Mouse (Mus musculus) left cerebral cortex, adult 2 months (tissue): ENCODE data around the gene Zfp92. TPM values are rescaled to one million over a fixed set of nuclear protein-coding genes. Genes with fewer than 3 reads are reported as not detected.

ENCODE experiments used
- DNase-seq, 2 experiments: peaks; one replicate each; pipeline ENCODE4 v3.0.0; 2021 to 2022; ENCODE audit warnings: low spot score in 2 of 2, mixed read lengths in 1 of 2; ENCODE audit errors: extremely low spot score in 1 of 2
- H3K27ac ChIP-seq: fragments of 200-600 bp; 2 replicates; pipeline ENCODE4 v1.8.1; 2022
- H3K4me3 ChIP-seq: fragments of 200-600 bp; 2 replicates; pipeline ENCODE4 v1.8.1; 2022
- CTCF ChIP-seq: fragments of 200-600 bp; IDR thresholded peaks from 2 replicates; pipeline ENCODE4 v1.8.1; 2022; ENCODE audit warnings: antibody characterized with exemption, mild to moderate bottlenecking, moderate library complexity
- intact Hi-C: fragments of 180-260 bp; cut with DNase I; formaldehyde crosslinking; loops from one replicate; pipeline ENCODE4 v1.15.1; 2025
- total RNA-seq, 2 experiments: library from RNA; stranded (reverse); gene quantifications; 2 replicates each; pipeline ENCODE4 v1.2.3; 2021

Gene Zfp92
- total RNA-seq, 2 experiments from 2014 or later, result 1.9 to 2.1 TPM

- no peak for DNase-seq
- intact Hi-C loops, result no loop called here
- no peak for TF ChIP-seq CTCF
- no peak overlapping the region for H3K27ac ChIP-seq
- no peak overlapping the region for H3K4me3 ChIP-seq
Measured at GRCm38 (mm10) chrX:73476621-73477020, 65.7 kb downstream of the Zfp92 start.

DNA sequence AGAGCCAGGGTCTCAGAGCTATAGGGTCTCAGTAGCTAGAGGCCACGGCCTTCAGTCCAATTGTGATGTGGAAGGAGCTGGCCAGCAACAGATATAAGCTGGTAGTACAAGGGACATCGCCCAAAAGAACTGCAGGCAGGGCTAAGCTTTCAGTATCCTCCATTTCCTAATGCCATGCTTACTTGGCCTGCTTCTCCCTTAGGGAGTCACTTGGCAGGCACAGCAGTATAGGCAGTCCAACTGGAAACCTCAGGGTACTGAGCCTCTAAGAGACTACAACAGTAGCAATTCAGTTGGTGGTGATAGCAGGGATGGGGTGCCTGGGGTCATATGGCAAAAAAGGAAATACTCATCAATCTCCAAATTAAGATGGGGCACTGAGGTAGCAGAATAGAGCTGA, 66.6 kb downstream of the Zfp92 start:
- no peak for DNase-seq
- no peak for TF ChIP-seq CTCF
- intact Hi-C loops, result no loop called here
- H3K4me3 ChIP-seq, result no peak overlapping the region
- H3K27ac ChIP-seq, result no peak overlapping the region

Other genes with a start within 250 kb of the Zfp92 start
- not detected for gene Spin2d, start 234.1 kb upstream of the Zfp92 start, total RNA-seq
- 1 to 10 TPM in 1 of 2 experiments, under 1 TPM in 1; 0.26 to 8.9 TPM for gene Xlr3b, start 218.9 kb upstream of the Zfp92 start, total RNA-seq
- gene Xlr4b, start 196.8 kb upstream of the Zfp92 start, total RNA-seq, result 1 to 10 TPM in 1 of 2 experiments, not detected in 1; 2.0 TPM
- 10 to 100 TPM; 16.3 to 18.6 TPM for gene F8a, start 182.8 kb upstream of the Zfp92 start, total RNA-seq
- gene Xlr4c, start 168.0 kb upstream of the Zfp92 start, total RNA-seq, result not detected
- gene Xlr3c, start 145.7 kb upstream of the Zfp92 start, total RNA-seq, result not detected
- not detected for gene Xlr5a, start 118.1 kb upstream of the Zfp92 start, total RNA-seq
- not detected for gene Xlr5c, start 118.1 kb upstream of the Zfp92 start, total RNA-seq
- gene Gm45015, start 74.3 kb upstream of the Zfp92 start, total RNA-seq, result not detected
- 10 to 100 TPM; 18.6 to 21.3 TPM for gene Zfp275, start 68.5 kb upstream of the Zfp92 start, total RNA-seq
- under 1 TPM in 1 of 2 experiments, not detected in 1; 0.20 TPM for gene Gm18336, start 12.4 kb upstream of the Zfp92 start, total RNA-seq
- gene Trex2, start 24.2 kb downstream of the Zfp92 start, total RNA-seq, result not detected
- 1 to 10 TPM; 7.9 to 9.2 TPM for gene Haus7, start 47.9 kb downstream of the Zfp92 start, total RNA-seq
- 10 to 100 TPM; 15.5 to 17.6 TPM for gene Bgn, start 72.5 kb downstream of the Zfp92 start, total RNA-seq
- gene Atp2b3, start 92.0 kb downstream of the Zfp92 start, total RNA-seq, result 100 to 1,000 TPM in 1 of 2 experiments, 10 to 100 TPM in 1; 99.8 to 105 TPM
- gene Dusp9, start 228.3 kb downstream of the Zfp92 start, total RNA-seq, result under 1 TPM; 0.68 to 0.70 TPM
- 10 to 100 TPM; 93.4 to 98.8 TPM for gene Pnck, start 249.0 kb downstream of the Zfp92 start, total RNA-seq